Mouse (Mus musculus) midbrain, embryonic 11.5 days (tissue): Measurements from ENCODE around the gene Rps28. TPM values are rescaled to one million over a fixed set of nuclear protein-coding genes. Genes with fewer than 3 reads are reported as not detected.
A peak's percentile ranks its signal among the peaks of the same experiment; 100 is the strongest.

ENCODE experiments used
- ATAC-seq: fragments of 200-750 bp; cut with Nextera tagmentation; 2 replicates; pipeline ENCODE4 v1.8.0; 2017; ENCODE audit warnings: moderate TSS enrichment, moderate library complexity; ENCODE audit not compliant: low FRiP score
- DNase-seq: peaks from one replicate; pipeline ENCODE4 v3.0.0; 2015; ENCODE audit warnings: low spot score; ENCODE audit errors: missing footprints
- H3K27ac ChIP-seq: fragments of 300-500 bp; sonication (generic); 2 replicates; pipeline ENCODE4 v1.5.1; 2014; ENCODE audit warnings: low read depth, low read length
- H3K27me3 ChIP-seq: fragments of 300-500 bp; sonication (generic); 2 replicates; pipeline ENCODE4 v1.6.1; 2014; ENCODE audit warnings: mild to moderate bottlenecking, low read length, moderate library complexity, mixed read lengths; ENCODE audit not compliant: control insufficient read depth, insufficient read depth
- H3K36me3 ChIP-seq: fragments of 300-500 bp; sonication (generic); 2 replicates; pipeline ENCODE4 v1.6.1; 2014; ENCODE audit warnings: mild to moderate bottlenecking, low read length, moderate library complexity, mixed read lengths; ENCODE audit not compliant: control insufficient read depth, insufficient read depth
- H3K4me1 ChIP-seq: fragments of 300-500 bp; sonication (generic); 2 replicates; pipeline ENCODE4 v1.6.1; 2014; ENCODE audit warnings: low read length; ENCODE audit not compliant: control insufficient read depth, insufficient read depth
- H3K4me2 ChIP-seq: fragments of 300-500 bp; sonication (generic); 2 replicates; pipeline ENCODE4 v1.6.1; 2014; ENCODE audit warnings: mild to moderate bottlenecking, moderate library complexity
- H3K4me3 ChIP-seq: fragments of 300-500 bp; sonication (generic); 2 replicates; pipeline ENCODE4 v1.5.1; 2014; ENCODE audit warnings: low read depth, low read length
- H3K9ac ChIP-seq: fragments of 300-500 bp; sonication (generic); 2 replicates; pipeline ENCODE4 v1.6.1; 2014; ENCODE audit warnings: low read length
- H3K9me3 ChIP-seq: fragments of 300-500 bp; sonication (generic); 2 replicates; pipeline ENCODE4 v1.6.1; 2016; ENCODE audit warnings: low read length; ENCODE audit not compliant: control insufficient read depth
- WGBS: fragments of 180-500 bp; shearing (Covaris S2); extraction: QIAGEN DNeasy Blood & Tissue Kit; methylation state at CpG from one replicate; pipeline ENCODE4 v1.1.7; 2014; 5-methylcytosine and 5-hydroxymethylcytosine counted together
- polyA plus RNA-seq: library from polyadenylated mRNA; unstranded; fragments of >200 nt; fragmentation: Nextera tagmentation; extraction: Ambion mirVana; gene quantifications from 2 replicates; pipeline ENCODE4 v1.2.1, GENCODE M21; 2014

Rps28 gene
- polyA plus RNA-seq, 1 experiment from 2014 or later = 845 TPM

DNA sequence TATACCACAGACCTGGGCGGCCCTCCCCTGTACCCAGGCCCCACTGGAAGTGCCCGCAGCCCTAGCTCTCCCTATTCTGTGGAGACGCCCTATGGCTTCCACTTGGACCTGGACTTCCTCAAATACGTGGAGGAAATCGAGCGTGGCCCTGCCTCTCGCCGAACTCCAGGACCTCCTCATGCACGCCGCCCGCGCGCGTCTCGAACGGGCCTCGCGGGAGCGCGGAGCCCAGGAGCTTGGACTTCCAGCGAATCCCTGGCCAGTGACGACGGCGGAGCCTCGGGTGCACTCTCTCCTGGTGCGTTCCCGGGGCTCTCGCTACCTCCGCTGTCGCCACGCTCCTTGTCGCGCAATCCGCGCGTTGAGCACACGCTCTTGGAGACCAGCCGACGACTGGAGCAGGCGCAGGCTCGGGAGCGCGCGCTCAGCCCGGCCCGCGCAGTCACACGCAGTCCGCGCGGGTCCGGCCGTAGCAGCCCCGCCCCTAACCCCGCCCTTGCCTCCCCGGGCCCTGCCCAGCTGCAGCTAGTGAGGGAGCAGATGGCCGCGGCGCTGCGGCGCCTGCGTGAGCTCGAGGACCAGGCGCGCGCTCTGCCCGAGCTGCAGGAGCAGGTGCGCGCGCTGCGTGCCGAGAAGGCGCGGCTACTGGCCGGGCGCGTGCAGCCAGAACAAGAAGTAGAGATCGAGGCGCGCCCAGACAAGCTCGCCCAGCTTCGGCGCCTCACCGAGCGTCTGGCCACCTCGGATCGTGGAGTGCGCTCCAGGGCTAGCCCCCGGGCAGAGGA is 7.0 kb downstream of the Rps28 start:
- no peaks in the 10 kb centered on the region for H3K9me3 ChIP-seq
- H3K9ac ChIP-seq = peak overlapping the region; percentile 76
- peak; percentile 98 for ATAC-seq
- peak overlapping the region; percentile 90 for H3K4me2 ChIP-seq
- peaks cover 25% of the 10 kb centered on the region; the same call in 1 of the 2 replicates for H3K36me3 ChIP-seq
- under 1% methylated on average over 84 of the region's 89 CpGs for WGBS
- peak; percentile 99 for DNase-seq
- H3K4me3 ChIP-seq = peak overlapping the region; percentile 51
- H3K27me3 ChIP-seq = no peaks in the 10 kb centered on the region
- peak overlapping the region; percentile 49 for H3K27ac ChIP-seq
- H3K4me1 ChIP-seq = peaks cover 12% of the 10 kb centered on the region; the same call in 1 of the 2 replicates

GRCm38 (mm10) chr17:33816612-33817011 is 7.8 kb downstream of the Rps28 start:
- Histone ChIP-seq H3K27me3 (no peaks in the 10 kb centered on the region), H3K9me3 (no peaks in the 10 kb centered on the region), H3K4me2 (peak overlapping the region; percentile 90), H3K9ac (no peak overlapping the region; the same call in 1 of the 2 replicates), H3K4me3 (no peak overlapping the region), H3K4me1 (peaks cover 11% of the 10 kb centered on the region; the same call in 1 of the 2 replicates), H3K27ac (no peak overlapping the region), H3K36me3 (peaks cover 18% of the 10 kb centered on the region; the same call in 1 of the 2 replicates)
- no peak for ATAC-seq
- no peak for DNase-seq
- WGBS = 85% methylated on average over 5 of the region's 5 CpGs

GRCm38 (mm10) chr17:33815399-33815798 is 9.0 kb downstream of the Rps28 start:
- WGBS = 90% methylated on average over 6 of the region's 6 CpGs
- DNase-seq (no peak), ATAC-seq (no peak)
- no peak overlapping the region for H3K27ac ChIP-seq
- H3K36me3 ChIP-seq = peaks cover 9% of the 10 kb centered on the region; the same call in 1 of the 2 replicates
- H3K9me3 ChIP-seq = no peaks in the 10 kb centered on the region
- no peak overlapping the region for H3K4me3 ChIP-seq
- H3K27me3 ChIP-seq = peaks cover 3% of the 10 kb centered on the region; the same call in 1 of the 2 replicates
- H3K4me2 ChIP-seq = no peak overlapping the region
- no peak overlapping the region for H3K9ac ChIP-seq
- peaks cover 14% of the 10 kb centered on the region; the same call in 1 of the 2 replicates for H3K4me1 ChIP-seq

GRCm38 (mm10) chr17:33812990-33813389 is 11.4 kb downstream of the Rps28 start:
- Histone ChIP-seq H3K27me3 (peaks cover 3% of the 10 kb centered on the region; the same call in 1 of the 2 replicates), H3K36me3 (no peaks in the 10 kb centered on the region), H3K9me3 (no peaks in the 10 kb centered on the region), H3K4me3 (no peak overlapping the region), H3K4me1 (peaks cover 9% of the 10 kb centered on the region; the same call in 1 of the 2 replicates), H3K27ac (no peak overlapping the region), H3K9ac (no peak overlapping the region), H3K4me2 (no peak overlapping the region)
- 66% methylated on average over 4 of the region's 4 CpGs for WGBS
- ATAC-seq (no peak), DNase-seq (no peak)

- peaks cover 6% of the 10 kb centered on the region; the same call in 1 of the 2 replicates for H3K4me1 ChIP-seq
- peaks cover 3% of the 10 kb centered on the region; the same call in 1 of the 2 replicates for H3K27me3 ChIP-seq
- H3K9ac ChIP-seq = no peak overlapping the region
- no peak overlapping the region for H3K4me3 ChIP-seq
- no peaks in the 10 kb centered on the region for H3K9me3 ChIP-seq
- no peak overlapping the region for H3K4me2 ChIP-seq
- DNase-seq (no peak), ATAC-seq (no peak)
- 56% methylated on average over 3 of the region's 3 CpGs for WGBS
- no peak overlapping the region for H3K27ac ChIP-seq
- H3K36me3 ChIP-seq = no peaks in the 10 kb centered on the region
Observed at GRCm38 (mm10) chr17:33812475-33812874, 11.9 kb downstream of the Rps28 start.

GRCm38 (mm10) chr17:33811142-33811516 is 13.2 kb downstream of the Rps28 start:
- 40% methylated on average over 7 of the region's 7 CpGs for WGBS
- Histone ChIP-seq H3K27ac (no peak overlapping the region), H3K4me3 (peak overlapping the region; percentile 46), H3K4me1 (0 out of 2 replicates have a peak, but pooled peaks cover 2% of the 10 kb centered on the region), H3K4me2 (peak overlapping the region; percentile 74), H3K9me3 (no peaks in the 10 kb centered on the region), H3K27me3 (peaks cover 3% of the 10 kb centered on the region; the same call in 1 of the 2 replicates), H3K36me3 (no peaks in the 10 kb centered on the region), H3K9ac (peak overlapping the region; percentile 15; the same call in 1 of the 2 replicates)
- DNase-seq (peak; percentile 88), ATAC-seq (no peak)

DNA sequence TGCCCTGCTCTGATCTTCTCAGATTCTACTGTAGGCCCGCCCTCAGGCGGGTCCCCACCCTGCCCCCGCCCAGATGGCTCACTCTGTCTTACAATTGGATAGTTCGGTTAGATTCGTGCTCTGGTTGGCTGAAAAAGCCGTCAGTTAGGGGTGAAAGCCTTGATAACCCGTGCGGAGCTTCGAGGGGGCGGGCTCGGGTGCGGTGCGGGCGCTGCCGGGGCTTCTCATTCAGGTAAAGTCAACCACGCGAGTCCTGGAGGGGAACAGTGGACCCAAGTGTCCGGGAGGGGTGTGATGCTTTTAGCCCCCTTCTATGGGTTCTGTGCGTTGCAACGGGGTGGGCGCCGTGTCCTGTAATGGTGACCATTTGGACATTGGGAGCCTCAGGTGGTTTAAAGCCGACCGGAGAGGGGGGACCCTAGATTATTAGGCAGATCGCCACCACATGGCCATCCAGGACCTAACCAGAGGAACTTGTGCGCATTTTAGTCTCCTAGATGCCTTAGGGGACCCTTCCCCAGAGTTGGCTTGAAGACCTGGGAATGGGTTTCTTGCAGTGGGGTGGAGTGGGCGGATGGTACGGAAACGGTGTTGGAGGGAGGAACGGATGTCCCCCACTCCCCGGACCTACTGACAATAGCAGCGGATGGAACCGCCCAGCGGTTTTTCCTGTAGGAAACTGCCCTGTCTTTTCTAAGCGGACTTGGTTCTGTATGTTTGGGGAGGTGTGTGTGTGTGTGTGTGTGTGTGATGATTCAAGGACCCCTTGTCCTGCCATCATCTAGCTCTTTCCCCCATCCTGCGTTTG is 13.8 kb downstream of the Rps28 start, which contains the start of gene Kank3:
Gene Kank3 (plus strand): TSS at position 186 of the 808 bp plus-strand sequence.
- Histone ChIP-seq H3K9me3 (no peaks in the 10 kb centered on the region), H3K4me3 (peak within 1 kb of the TSS; percentile 46), H3K27ac (no peak within 1 kb of the TSS), H3K27me3 (peaks cover 3% of the 10 kb centered on the region; the same call in 1 of the 2 replicates), H3K4me2 (peak within 1 kb of the TSS; percentile 74), H3K9ac (peak within 1 kb of the TSS; percentile 36; the same call in 1 of the 2 replicates), H3K36me3 (no peaks in the 10 kb centered on the region), H3K4me1 (0 out of 2 replicates have a peak, but pooled peaks cover 2% of the 10 kb centered on the region)
- WGBS = 2% methylated on average over 36 of the region's 36 CpGs
- DNase-seq (peak; percentile 99), ATAC-seq (peak; percentile 98)

GRCm38 (mm10) chr17:33808192-33808591 is 16.2 kb downstream of the Rps28 start:
- Histone ChIP-seq H3K27ac (no peak overlapping the region), H3K4me2 (no peak overlapping the region), H3K4me1 (0 out of 2 replicates have a peak, but pooled peaks cover 2% of the 10 kb centered on the region), H3K4me3 (no peak overlapping the region), H3K27me3 (peaks cover 3% of the 10 kb centered on the region; the same call in 1 of the 2 replicates), H3K9me3 (no peaks in the 10 kb centered on the region), H3K36me3 (no peaks in the 10 kb centered on the region), H3K9ac (no peak overlapping the region)
- WGBS = 42% methylated on average over 10 of the region's 10 CpGs
- DNase-seq (no peak), ATAC-seq (no peak)
